Mouse (Mus musculus) testis, adult 2 months (tissue): ENCODE data around the gene Parpbp.

ENCODE experiments used
- CTCF ChIP-seq: fragments of 200-500 bp; IDR thresholded peaks from 2 replicates; pipeline ENCODE4 v1.5.1; 2012; ENCODE audit warnings: low read depth, mild to moderate bottlenecking, inconsistent platforms, low read length, moderate library complexity; ENCODE audit not compliant: control insufficient read depth, insufficient read depth, insufficient replicate concordance
- POLR2A ChIP-seq: fragments of 200-500 bp; IDR thresholded peaks from 2 replicates; pipeline ENCODE4 v1.6.1; 2012; ENCODE audit warnings: low read depth, mild to moderate bottlenecking, inconsistent platforms, low read length, moderate library complexity; ENCODE audit not compliant: control insufficient read depth

- no peak for TF ChIP-seq CTCF
- no peak for TF ChIP-seq POLR2A
These were observed 79.4 kb downstream of the Parpbp start for GRCm38 (mm10) chr10:88067377-88067776.
